Mouse (Mus musculus) lung, postnatal 0 days (tissue): ENCODE results near the gene Med10. TPM values are rescaled to one million over a fixed set of nuclear protein-coding genes. Genes with fewer than 3 reads are reported as not detected.
A peak's percentile ranks its signal among the peaks of the same experiment; 100 is the strongest.

Experiments used
- ATAC-seq: fragments of 200-750 bp; cut with Nextera tagmentation; 2 replicates; pipeline ENCODE4 v1.8.0; 2017; ENCODE audit warnings: moderate library complexity
- DNase-seq: peaks from one replicate; pipeline ENCODE4 v3.0.0-alpha.2; 2016; ENCODE audit warnings: low spot score
- H3K27ac ChIP-seq: fragments of 300-500 bp; sonication (generic); 2 replicates; pipeline ENCODE4 v1.5.1; 2014; ENCODE audit warnings: antibody characterized with exemption, mild to moderate bottlenecking, low read length, mixed read lengths
- H3K27me3 ChIP-seq: fragments of 300-500 bp; sonication (generic); replicated peaks from 2 replicates; pipeline ENCODE4 v1.6.1; 2014; ENCODE audit warnings: low read length, mixed read lengths; ENCODE audit not compliant: insufficient read depth
- H3K36me3 ChIP-seq: fragments of 300-500 bp; sonication (generic); 2 replicates; pipeline ENCODE4 v1.6.1; 2014; ENCODE audit warnings: low read length, mixed read lengths; ENCODE audit not compliant: insufficient read depth
- H3K4me1 ChIP-seq: fragments of 300-500 bp; sonication (generic); 2 replicates; pipeline ENCODE4 v1.6.1; 2014; ENCODE audit warnings: antibody characterized with exemption, low read depth, low read length, mixed read lengths; ENCODE audit not compliant: insufficient read depth
- H3K4me2 ChIP-seq: fragments of 300-500 bp; sonication (generic); replicated peaks from 2 replicates; pipeline ENCODE4 v1.6.1; 2014; ENCODE audit warnings: low read depth, mild to moderate bottlenecking, low read length, moderate library complexity, mixed read lengths
- H3K4me3 ChIP-seq: fragments of 300-500 bp; sonication (generic); 2 replicates; pipeline ENCODE4 v1.5.1; 2014; ENCODE audit warnings: low read depth, low read length
- H3K9ac ChIP-seq: fragments of 300-500 bp; sonication (generic); replicated peaks from 2 replicates; pipeline ENCODE4 v1.6.1; 2014; ENCODE audit warnings: low read depth, mild to moderate bottlenecking
- H3K9me3 ChIP-seq: fragments of 300-500 bp; sonication (generic); 2 replicates; pipeline ENCODE4 v1.6.1; 2016; ENCODE audit warnings: low read length, mixed read lengths
- CTCF ChIP-seq: IDR thresholded peaks from 2 replicates; pipeline ENCODE4 v1.5.1; 2016; ENCODE audit warnings: antibody characterized with exemption, mild to moderate bottlenecking
- EP300 ChIP-seq: IDR thresholded peaks from 2 replicates; pipeline ENCODE4 v1.6.1; 2016; ENCODE audit warnings: antibody characterized with exemption, mild to moderate bottlenecking, control low read depth
- WGBS: fragments of 180-500 bp; shearing (Covaris S2); extraction: QIAGEN DNeasy Blood & Tissue Kit; methylation state at CpG from one replicate; pipeline ENCODE4 v1.1.7; 2014; 5-methylcytosine and 5-hydroxymethylcytosine counted together
- polyA plus RNA-seq: library from polyadenylated mRNA; unstranded; fragments of >200 nt; fragmentation: Nextera tagmentation; extraction: Ambion mirVana; gene quantifications from 2 replicates; pipeline ENCODE4 v1.2.1, GENCODE M21; 2015

Med10 gene
- polyA plus RNA-seq, 1 experiment from 2014 or later: 101 TPM

DNA sequence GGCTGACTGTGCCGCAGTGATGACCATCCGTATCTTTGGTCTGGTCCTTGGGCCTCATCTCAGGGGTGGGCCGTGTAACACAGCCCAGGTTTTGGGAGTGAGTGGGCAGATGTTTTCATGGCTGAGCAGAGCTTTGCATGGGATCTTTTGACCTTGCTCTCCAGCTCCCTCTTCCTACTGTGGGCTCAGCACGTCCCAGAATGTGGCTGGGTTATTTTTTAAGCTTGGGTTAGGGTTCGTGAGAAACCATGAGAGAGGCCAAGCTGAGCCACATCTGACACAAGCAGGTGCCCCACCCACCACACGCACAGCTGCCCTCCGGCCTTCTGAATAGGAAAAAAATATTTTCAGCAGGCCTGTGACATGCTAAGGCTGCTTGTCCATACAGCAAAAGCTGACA is 7.4 kb upstream of the Med10 start:
- Histone ChIP-seq H3K9me3 (no peaks in the 10 kb centered on the region), H3K9ac (no peak overlapping the region), H3K4me3 (no peak overlapping the region), H3K36me3 (no peaks in the 10 kb centered on the region), H3K4me1 (no peaks in the 10 kb centered on the region), H3K27ac (no peak overlapping the region), H3K4me2 (no peak overlapping the region), H3K27me3 (no peaks in the 10 kb centered on the region)
- TF ChIP-seq CTCF (no peak), EP300 (no peak)
- no peak for ATAC-seq
- WGBS: 57% methylated on average over 7 of the region's 7 CpGs
- DNase-seq: no peak

DNA sequence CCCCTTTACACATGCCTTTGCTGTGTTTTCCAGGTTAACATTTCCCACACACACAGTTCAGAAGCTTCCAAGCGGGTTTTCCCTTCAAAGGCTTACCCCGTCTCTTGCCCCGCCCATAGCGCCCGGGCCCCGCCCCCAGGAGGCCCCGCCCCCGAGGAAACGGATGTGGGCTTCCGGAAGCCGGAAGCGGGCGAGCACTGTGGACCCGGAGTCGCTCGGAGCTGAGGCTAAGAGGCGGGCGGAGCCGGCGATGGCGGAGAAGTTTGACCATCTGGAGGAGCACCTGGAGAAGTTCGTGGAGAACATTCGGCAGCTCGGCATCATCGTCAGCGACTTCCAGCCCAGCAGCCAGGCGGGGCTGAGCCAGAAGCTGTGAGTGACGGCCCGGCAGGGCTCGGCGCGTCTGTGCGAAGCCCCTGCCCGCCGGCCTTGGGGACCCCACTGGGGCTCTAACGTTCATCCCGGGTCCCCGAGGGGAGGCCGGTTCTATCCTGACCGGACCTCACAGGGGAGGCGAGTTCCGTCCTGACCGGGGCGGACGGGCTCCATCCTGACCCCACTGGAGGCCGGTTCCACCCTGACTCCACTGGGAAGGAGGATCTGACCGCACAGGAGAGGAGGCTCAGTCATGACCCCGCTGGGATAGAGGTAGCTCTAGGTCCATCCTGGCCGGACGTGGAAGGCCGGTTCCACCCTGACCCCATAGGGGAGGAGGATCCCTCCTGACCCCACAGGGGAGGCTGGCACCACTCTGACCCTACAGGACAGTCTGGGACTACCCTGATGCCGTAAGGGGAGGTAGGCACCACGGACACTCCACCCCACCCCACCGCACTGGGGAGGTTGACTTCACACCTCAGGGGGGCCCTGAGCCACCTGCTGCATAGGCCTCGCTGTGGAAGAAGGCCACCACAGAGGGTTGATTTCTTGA is 7.8 kb downstream of the Med10 start:
- under 1% methylated on average over 46 of the region's 55 CpGs for WGBS
- peaks cover 11% of the 10 kb centered on the region; the same call in 1 of the 2 replicates for H3K4me1 ChIP-seq
- H3K4me3 ChIP-seq: peak overlapping the region; percentile 91
- H3K36me3 ChIP-seq: peaks cover 18% of the 10 kb centered on the region; the same call in 1 of the 2 replicates
- ATAC-seq (peak; percentile 98), DNase-seq (peak; percentile 89)
- no peaks in the 10 kb centered on the region for H3K27me3 ChIP-seq
- TF ChIP-seq EP300 (no peak), CTCF (peak; percentile 16; the same call in 1 of the 2 replicates)
- H3K9ac ChIP-seq: peak overlapping the region; percentile 89
- H3K27ac ChIP-seq: 0 out of 2 replicates have a peak overlapping the region, but pooled peaks have one; percentile 17
- H3K9me3 ChIP-seq: no peaks in the 10 kb centered on the region
- H3K4me2 ChIP-seq: peak overlapping the region; percentile 83

DNA sequence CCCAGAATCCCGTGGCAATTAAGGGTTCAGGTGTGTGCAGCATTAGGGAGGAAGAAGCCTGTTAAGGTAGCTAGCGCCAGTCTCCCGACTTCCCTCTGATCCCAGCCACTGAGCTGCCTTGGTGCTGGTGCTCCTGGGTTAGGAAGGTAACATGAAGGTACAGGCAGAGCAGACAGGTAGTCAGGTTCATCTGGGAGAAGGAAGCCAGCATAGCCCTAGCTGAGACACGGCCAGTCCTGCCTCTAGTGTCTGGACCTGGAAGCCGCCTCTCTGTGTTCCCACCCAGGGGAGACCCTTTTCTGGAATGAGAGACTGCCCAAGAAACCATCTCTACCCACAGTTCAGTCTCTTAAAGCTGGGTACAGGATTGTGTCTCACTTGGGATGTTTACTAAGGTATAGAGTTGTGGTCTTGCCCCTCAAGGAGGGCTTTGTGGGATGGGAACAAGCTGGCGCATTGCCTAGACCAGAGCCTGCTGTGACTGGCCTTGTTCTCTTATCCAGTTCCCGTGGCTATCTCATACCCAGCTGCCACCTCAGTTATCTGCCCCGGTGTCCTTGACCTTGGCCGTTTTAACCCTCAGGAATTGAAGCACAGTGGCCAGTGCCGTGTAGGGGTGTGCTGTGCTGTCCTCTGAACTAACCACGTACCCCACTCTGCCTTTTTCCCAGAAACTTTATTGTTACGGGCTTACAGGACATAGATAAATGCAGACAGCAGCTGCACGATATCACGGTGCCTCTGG is 8.9 kb downstream of the Med10 start:
- no peak for DNase-seq
- TF ChIP-seq EP300 (no peak), CTCF (no peak)
- Histone ChIP-seq H3K27me3 (no peaks in the 10 kb centered on the region), H3K36me3 (peaks cover 25% of the 10 kb centered on the region; the same call in 1 of the 2 replicates), H3K4me1 (peaks cover 11% of the 10 kb centered on the region; the same call in 1 of the 2 replicates), H3K27ac (no peak overlapping the region), H3K9ac (peak overlapping the region; percentile 89; the same call in 1 of the 2 replicates), H3K9me3 (no peaks in the 10 kb centered on the region), H3K4me3 (no peak overlapping the region; the same call in 1 of the 2 replicates), H3K4me2 (peak overlapping the region; percentile 83)
- no peak for ATAC-seq
- 85% methylated on average over 14 of the region's 14 CpGs for WGBS

DNA sequence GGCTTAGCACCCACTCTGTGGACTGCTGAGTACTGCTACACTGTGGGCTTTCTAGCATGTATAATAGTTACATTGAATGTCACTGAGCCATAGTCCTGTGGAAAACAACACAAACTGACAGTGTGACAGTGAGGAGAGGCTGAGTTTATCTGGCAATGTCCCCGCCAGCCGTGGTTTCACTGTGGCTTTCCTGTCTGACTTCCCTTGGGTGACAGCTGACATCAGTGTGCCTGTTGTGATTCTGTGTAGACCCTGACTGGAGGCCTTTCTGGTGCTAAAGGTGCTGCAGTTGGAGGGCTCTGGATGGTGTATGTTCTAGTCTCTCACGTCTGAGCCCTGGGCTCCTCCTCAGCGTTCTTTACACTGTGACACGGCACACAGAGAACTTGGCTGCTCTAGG is 11.7 kb downstream of the Med10 start:
- DNase-seq (no peak), ATAC-seq (no peak)
- no peak overlapping the region for H3K4me3 ChIP-seq
- no peak overlapping the region for H3K9ac ChIP-seq
- no peak overlapping the region for H3K27ac ChIP-seq
- TF ChIP-seq EP300: no peak
- no peak for TF ChIP-seq CTCF
- no peak overlapping the region for H3K4me2 ChIP-seq
- 88% methylated on average over 5 of the region's 5 CpGs for WGBS
- peaks cover 31% of the 10 kb centered on the region; the same call in 1 of the 2 replicates for H3K36me3 ChIP-seq
- no peaks in the 10 kb centered on the region for H3K9me3 ChIP-seq
- H3K4me1 ChIP-seq: peaks cover 11% of the 10 kb centered on the region; the same call in 1 of the 2 replicates
- H3K27me3 ChIP-seq: no peaks in the 10 kb centered on the region

DNA sequence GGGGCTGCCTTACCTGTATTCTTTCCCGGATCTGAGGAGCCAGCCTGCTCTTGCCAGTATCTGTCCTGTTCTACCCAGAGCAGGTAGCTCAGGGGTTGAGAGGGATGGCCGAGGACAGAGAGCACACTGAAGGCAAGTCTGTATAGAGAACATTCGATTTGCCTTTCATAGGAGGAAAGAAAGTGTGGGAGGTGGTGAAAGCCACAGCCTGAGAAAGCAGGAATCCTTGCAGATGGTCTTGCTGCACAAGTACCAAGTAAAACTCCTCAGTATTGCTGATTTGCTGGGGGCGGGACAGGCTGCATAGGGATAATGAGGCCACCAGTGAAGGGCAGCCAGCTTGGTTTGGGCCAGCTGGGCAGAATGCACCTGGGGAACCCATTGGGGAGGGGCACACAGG is 16.1 kb downstream of the Med10 start:
- Histone ChIP-seq H3K36me3 (peaks cover 30% of the 10 kb centered on the region; the same call in 1 of the 2 replicates), H3K27ac (no peak overlapping the region), H3K9ac (no peak overlapping the region), H3K4me3 (no peak overlapping the region), H3K4me2 (no peak overlapping the region), H3K4me1 (no peaks in the 10 kb centered on the region), H3K9me3 (no peaks in the 10 kb centered on the region), H3K27me3 (no peaks in the 10 kb centered on the region)
- no peak for DNase-seq
- TF ChIP-seq CTCF (no peak), EP300 (no peak)
- 86% methylated on average over 4 of the region's 4 CpGs for WGBS
- no peak for ATAC-seq

DNA sequence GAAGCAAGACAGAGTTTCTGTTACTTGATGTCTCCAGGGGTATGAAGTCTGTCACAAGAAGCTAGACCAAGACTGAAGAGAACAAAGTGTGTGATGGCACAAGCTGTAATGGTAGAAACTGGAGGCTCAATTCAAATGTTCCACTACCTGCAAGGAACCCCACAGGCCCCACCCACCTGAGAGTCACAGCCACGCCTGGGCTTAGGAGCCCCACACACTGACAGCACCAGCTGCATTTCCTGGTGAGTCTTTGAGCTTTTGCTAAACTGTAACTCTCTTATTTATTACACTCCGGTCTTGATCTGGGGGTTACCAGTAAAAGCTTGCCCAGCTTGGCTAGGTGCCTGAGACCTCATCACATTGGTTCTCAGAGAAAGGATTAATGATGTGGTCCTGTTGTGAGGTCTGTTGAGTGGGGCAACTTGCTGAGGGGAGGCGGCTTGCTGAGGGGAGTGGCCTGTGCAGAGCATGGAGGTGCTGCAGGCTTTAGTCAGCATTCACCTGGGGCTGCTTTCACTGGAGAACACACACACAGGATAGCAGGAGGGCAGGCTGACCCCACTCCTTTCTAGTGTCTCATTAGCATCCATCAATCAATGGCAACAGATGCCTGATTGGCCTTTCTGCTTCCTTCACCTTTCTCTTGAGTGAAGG is 19.1 kb downstream of the Med10 start:
- no peak for DNase-seq
- TF ChIP-seq CTCF: no peak
- H3K27me3 ChIP-seq: no peaks in the 10 kb centered on the region

More for the DNA sequence above, 19.1 kb downstream of the Med10 start:
- WGBS: 40% methylated on average over 3 of the region's 3 CpGs
- no peak overlapping the region for H3K4me2 ChIP-seq
- H3K36me3 ChIP-seq: peaks cover 4% of the 10 kb centered on the region; the same call in 1 of the 2 replicates
- H3K9ac ChIP-seq: no peak overlapping the region
- no peak overlapping the region for H3K27ac ChIP-seq
- no peaks in the 10 kb centered on the region for H3K9me3 ChIP-seq
- no peak overlapping the region for H3K4me3 ChIP-seq
- no peak for ATAC-seq
- no peaks in the 10 kb centered on the region for H3K4me1 ChIP-seq
